Mouse (Mus musculus) stomach, embryonic 14.5 days (tissue): ENCODE measurements around the gene Tspan3. TPM values are rescaled to one million over a fixed set of nuclear protein-coding genes. Genes with fewer than 3 reads are reported as not detected.

ENCODE experiments used
- ATAC-seq: fragments of 200-750 bp; cut with Nextera tagmentation; 2 replicates; pipeline ENCODE4 v1.8.0; 2017; ENCODE audit warnings: low read depth, moderate TSS enrichment; ENCODE audit not compliant: insufficient number of reproducible peaks, insufficient read depth, low FRiP score
- H3K27ac ChIP-seq: fragments of 300-500 bp; sonication (generic); 2 replicates; pipeline ENCODE4 v1.5.1; 2014; ENCODE audit warnings: mild to moderate bottlenecking, low read length, moderate library complexity, mixed read lengths
- H3K27me3 ChIP-seq: fragments of 300-500 bp; sonication (generic); 2 replicates; pipeline ENCODE4 v1.6.1; 2014; ENCODE audit warnings: low read length, control low read depth, mixed read lengths; ENCODE audit not compliant: control insufficient read depth, insufficient read depth
- H3K36me3 ChIP-seq: fragments of 300-500 bp; sonication (generic); 2 replicates; pipeline ENCODE4 v1.6.1; 2014; ENCODE audit warnings: mild to moderate bottlenecking, control low read depth, low read length, moderate library complexity, mixed read lengths; ENCODE audit not compliant: control insufficient read depth, insufficient read depth
- H3K4me1 ChIP-seq: fragments of 300-500 bp; sonication (generic); 2 replicates; pipeline ENCODE4 v1.6.1; 2014; ENCODE audit warnings: low read length, control low read depth, mixed read lengths; ENCODE audit not compliant: control insufficient read depth, insufficient read depth
- H3K4me2 ChIP-seq: fragments of 300-500 bp; sonication (generic); replicated peaks from 2 replicates; pipeline ENCODE4 v1.6.1; 2014; ENCODE audit warnings: low read depth, low read length, control low read depth
- H3K4me3 ChIP-seq: fragments of 300-500 bp; sonication (generic); 2 replicates; pipeline ENCODE4 v1.5.1; 2014; ENCODE audit warnings: low read depth, low read length, control low read depth
- H3K9ac ChIP-seq: fragments of 300-500 bp; sonication (generic); replicated peaks from 2 replicates; pipeline ENCODE4 v1.6.1; 2014; ENCODE audit warnings: low read depth, mild to moderate bottlenecking, control low read depth, low read length, moderate library complexity, mixed read lengths
- H3K9me3 ChIP-seq: fragments of 300-500 bp; sonication (generic); 2 replicates; pipeline ENCODE4 v1.6.1; 2016; ENCODE audit warnings: low read depth, low read length, control low read depth; ENCODE audit not compliant: control insufficient read depth
- WGBS: fragments of 180-500 bp; shearing (Covaris S2); extraction: QIAGEN DNeasy Blood & Tissue Kit; methylation state at CpG from one replicate; pipeline ENCODE4 v1.1.7; 2014; 5-methylcytosine and 5-hydroxymethylcytosine counted together
- polyA plus RNA-seq: library from polyadenylated mRNA; unstranded; fragments of >200 nt; fragmentation: Nextera tagmentation; extraction: Ambion mirVana; gene quantifications from 2 replicates; pipeline ENCODE4 v1.2.1, GENCODE M21; 2014

Tspan3 gene
- polyA plus RNA-seq, 1 experiment from 2014 or later, result 499 TPM

GRCm38 (mm10) chr9:56097584-56098298, 67.5 kb downstream of the Tspan3 start:
- H3K27ac ChIP-seq, result no peak overlapping the region
- no peaks in the 10 kb centered on the region for H3K36me3 ChIP-seq
- no peak overlapping the region for H3K4me2 ChIP-seq
- no peaks in the 10 kb centered on the region for H3K9me3 ChIP-seq
- no peaks in the 10 kb centered on the region for H3K27me3 ChIP-seq
- H3K4me3 ChIP-seq, result no peak overlapping the region
- 0 out of 2 replicates have a peak, but pooled peaks have one; percentile 63 for ATAC-seq
- no peaks in the 10 kb centered on the region for H3K4me1 ChIP-seq
- WGBS, result 75% methylated on average over 4 of the region's 4 CpGs
- no peak overlapping the region for H3K9ac ChIP-seq

- Histone ChIP-seq H3K27me3 (no peaks in the 10 kb centered on the region), H3K9me3 (no peaks in the 10 kb centered on the region), H3K4me2 (no peak overlapping the region), H3K9ac (no peak overlapping the region), H3K27ac (no peak overlapping the region), H3K4me1 (peaks cover 14% of the 10 kb centered on the region; the same call in 1 of the 2 replicates), H3K4me3 (no peak overlapping the region), H3K36me3 (no peaks in the 10 kb centered on the region)
- no peak for ATAC-seq
- WGBS, result 39% methylated on average over 2 of the region's 2 CpGs
Measured at GRCm38 (mm10) chr9:56092102-56092501, 73.2 kb downstream of the Tspan3 start.

- Histone ChIP-seq H3K4me3 (no peak overlapping the region), H3K9me3 (no peaks in the 10 kb centered on the region), H3K27ac (peak overlapping the region; percentile 35; the same call in 1 of the 2 replicates), H3K27me3 (no peaks in the 10 kb centered on the region), H3K9ac (no peak overlapping the region), H3K36me3 (no peaks in the 10 kb centered on the region), H3K4me1 (peaks cover 14% of the 10 kb centered on the region; the same call in 1 of the 2 replicates), H3K4me2 (no peak overlapping the region)
- ATAC-seq, result no peak
- 74% methylated on average over 5 of the region's 5 CpGs for WGBS
Measured at GRCm38 (mm10) chr9:56090546-56091225, 74.6 kb downstream of the Tspan3 start.

GRCm38 (mm10) chr9:56089778-56090520, 75.3 kb downstream of the Tspan3 start, which contains the start of gene Pstpip1:
TSS of gene Pstpip1 (plus strand) at chr9:56089962.
- no peak within 1 kb of the TSS for H3K9ac ChIP-seq
- peak within 1 kb of the TSS; percentile 35; the same call in 1 of the 2 replicates for H3K27ac ChIP-seq
- no peaks in the 10 kb centered on the region for H3K36me3 ChIP-seq
- peak; percentile 64; the same call in 1 of the 2 replicates for ATAC-seq
- no peaks in the 10 kb centered on the region for H3K27me3 ChIP-seq
- H3K4me2 ChIP-seq, result peak within 1 kb of the TSS; percentile 21
- no peak within 1 kb of the TSS for H3K4me3 ChIP-seq
- H3K9me3 ChIP-seq, result no peaks in the 10 kb centered on the region
- peaks cover 14% of the 10 kb centered on the region; the same call in 1 of the 2 replicates for H3K4me1 ChIP-seq
- WGBS, result 20% methylated on average over 22 of the region's 22 CpGs

- H3K27ac ChIP-seq, result no peak overlapping the region
- H3K9ac ChIP-seq, result no peak overlapping the region
- no peaks in the 10 kb centered on the region for H3K36me3 ChIP-seq
- no peaks in the 10 kb centered on the region for H3K9me3 ChIP-seq
- no peak for ATAC-seq
- 73% methylated on average over 5 of the region's 5 CpGs for WGBS
- no peaks in the 10 kb centered on the region for H3K27me3 ChIP-seq
- peaks cover 14% of the 10 kb centered on the region; the same call in 1 of the 2 replicates for H3K4me1 ChIP-seq
- no peak overlapping the region for H3K4me3 ChIP-seq
- H3K4me2 ChIP-seq, result no peak overlapping the region
Measured at GRCm38 (mm10) chr9:56086524-56086923, 78.8 kb downstream of the Tspan3 start.

Other genes with a start within 250 kb of the Tspan3 start
- gene Scaper, start 227.4 kb downstream of the Tspan3 start, polyA plus RNA-seq, result 12.1 and 13.3 TPM in 2 replicates
- not detected in 2 replicates for gene 4930563M21Rik, start 154.9 kb downstream of the Tspan3 start, polyA plus RNA-seq
- 243 and 247 TPM in 2 replicates for gene Rcn2, start 123.6 kb downstream of the Tspan3 start, polyA plus RNA-seq
- gene Pstpip1, start 75.5 kb downstream of the Tspan3 start, polyA plus RNA-seq, result 0.93 and 1.00 TPM in 2 replicates